Mouse (Mus musculus): ENCODE measurements at regions not wholly inside any gene's neighbourhood (a gene's known extent, or its start where the extent isn't known, plus 50 kb on each side); places are given as distances from the start of the nearest gene placed in this dataset.
A peak's percentile ranks its signal among the peaks of the same experiment; 100 is the strongest.

DNA sequence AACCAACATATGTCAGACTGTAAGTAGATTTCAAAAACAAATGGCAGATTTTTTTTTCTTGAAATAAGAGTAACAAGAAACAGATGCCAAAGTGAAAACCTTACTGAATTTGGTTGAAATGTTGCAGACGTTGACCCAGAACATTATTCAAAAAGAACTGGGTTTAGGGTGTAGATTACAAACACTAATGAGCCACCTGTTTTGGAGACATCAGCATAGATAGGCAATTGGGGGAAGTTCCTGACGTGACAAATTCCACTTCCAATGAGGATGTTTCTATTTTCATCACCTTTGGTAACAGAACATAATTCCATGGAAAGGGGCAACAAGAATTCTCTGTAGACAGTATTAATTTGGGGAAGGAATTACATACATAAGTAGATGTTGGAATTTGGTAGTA is 677.3 kb upstream of the Gje1 start:
- no peak for TF ChIP-seq CTCF (IDR thresholded peaks at IDR 0.05; ENCODE audit: low read depth)
- Histone ChIP-seq H3K4me2 (no peak overlapping the region), H3K9me3 (ENCODE audit: low read depth, low read length) (no peaks in the 10 kb centered on the region), H3K4me1 (ENCODE audit: insufficient read depth) (no peaks in the 10 kb centered on the region), H3K9ac (no peak overlapping the region), H3K27me3 (ENCODE audit: insufficient read depth, low read length) (no peaks in the 10 kb centered on the region), H3K27ac (ENCODE audit: low read depth) (no peak overlapping the region), H3K4me3 (ENCODE audit: low read depth, low read length) (no peak overlapping the region), H3K36me3 (ENCODE audit: insufficient read depth) (no peaks in the 10 kb centered on the region)
- no peak for DNase-seq
- no peak for ATAC-seq (ENCODE audit: insufficient read depth)
- WGBS, result 62% methylated on average over 2 of the region's 2 CpGs

DNA sequence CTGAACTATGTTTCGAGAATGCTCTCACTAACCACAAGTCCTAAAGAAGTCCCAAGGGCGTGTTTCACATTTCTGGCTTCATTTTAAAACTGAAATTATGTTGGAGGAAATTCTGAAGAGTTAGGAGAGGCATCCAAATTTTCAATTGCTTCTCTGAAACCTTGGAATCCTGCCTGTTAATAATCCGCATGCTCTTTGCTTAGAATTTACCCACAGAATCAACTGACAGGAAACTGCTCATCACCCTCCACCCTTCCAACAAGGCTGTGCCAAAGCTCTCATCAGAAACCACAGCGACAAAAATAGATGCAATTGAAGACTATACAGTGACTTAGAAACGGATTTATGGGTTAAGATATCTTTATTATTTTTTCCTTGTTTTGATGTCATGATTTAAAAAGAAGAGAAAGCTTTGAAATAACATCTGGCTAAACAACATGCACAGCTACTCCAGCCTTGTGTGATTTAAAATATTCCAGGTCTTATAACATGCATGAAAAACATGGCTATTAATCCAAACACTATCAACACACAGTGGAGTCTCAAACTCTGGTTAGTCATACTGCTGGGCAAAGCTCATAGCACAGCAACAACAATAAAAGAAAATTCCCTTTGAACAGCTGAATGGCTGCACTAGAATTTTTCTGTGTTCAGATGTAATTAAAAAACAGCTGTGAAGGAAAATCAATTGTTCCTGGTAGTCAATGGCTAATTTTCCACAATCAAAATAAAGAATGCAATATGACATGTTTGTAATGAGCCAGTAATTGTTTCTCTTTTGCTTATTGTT is 674.2 kb upstream of the Gje1 start:
- H3K4me3 ChIP-seq (ENCODE audit: low read depth, low read length), result no peak overlapping the region
- no peak overlapping the region for H3K4me2 ChIP-seq
- DNase-seq, result peak; percentile 73
- TF ChIP-seq CTCF (IDR thresholded peaks at IDR 0.05; ENCODE audit: low read depth), result no peak
- no peaks in the 10 kb centered on the region for H3K36me3 ChIP-seq (ENCODE audit: insufficient read depth)
- no peaks in the 10 kb centered on the region for H3K9me3 ChIP-seq (ENCODE audit: low read depth, low read length)
- WGBS, result 34% methylated on average over 5 of the region's 5 CpGs
- no peak overlapping the region for H3K9ac ChIP-seq
- no peaks in the 10 kb centered on the region for H3K4me1 ChIP-seq (ENCODE audit: insufficient read depth)
- H3K27me3 ChIP-seq (ENCODE audit: insufficient read depth, low read length), result no peaks in the 10 kb centered on the region
- H3K27ac ChIP-seq (ENCODE audit: low read depth), result peak overlapping the region; percentile 28; the same call in 1 of the 2 replicates
- peak; percentile 82 for ATAC-seq (ENCODE audit: insufficient read depth)

DNA sequence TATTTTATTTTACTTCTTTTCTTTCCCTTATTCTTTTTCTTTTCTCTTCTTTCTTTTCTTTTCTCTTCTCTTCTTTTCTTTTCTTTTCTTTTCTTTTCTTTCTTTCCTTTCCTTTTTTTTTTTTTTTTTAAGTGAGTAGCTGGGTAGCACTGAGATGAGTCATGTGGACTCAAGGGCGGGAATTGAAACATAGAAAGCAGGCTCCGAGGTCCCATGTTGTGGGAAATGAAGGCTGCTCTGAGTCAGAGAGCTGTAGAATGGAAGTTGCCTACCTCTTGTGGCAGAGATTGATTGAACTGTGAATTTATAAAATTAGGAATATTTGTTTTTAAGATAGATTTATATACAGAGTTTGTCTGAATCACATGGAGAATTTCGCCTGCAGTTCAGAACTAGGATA is 655.6 kb upstream of the Gje1 start:
- TF ChIP-seq CTCF (IDR thresholded peaks at IDR 0.05; ENCODE audit: low read depth), result no peak
- no peaks in the 10 kb centered on the region for H3K9me3 ChIP-seq (ENCODE audit: low read depth, low read length)
- no peak overlapping the region for H3K4me3 ChIP-seq (ENCODE audit: low read depth, low read length)
- H3K27me3 ChIP-seq (ENCODE audit: insufficient read depth, low read length), result no peaks in the 10 kb centered on the region
- no peaks in the 10 kb centered on the region for H3K36me3 ChIP-seq (ENCODE audit: insufficient read depth)
- no peaks in the 10 kb centered on the region for H3K4me1 ChIP-seq (ENCODE audit: insufficient read depth)
- 74% methylated on average over 3 of the region's 3 CpGs for WGBS
- DNase-seq (no peak), ATAC-seq (ENCODE audit: insufficient read depth) (no peak)
- no peak overlapping the region for H3K9ac ChIP-seq
- no peak overlapping the region for H3K4me2 ChIP-seq
- H3K27ac ChIP-seq (ENCODE audit: low read depth), result no peak overlapping the region

All from lung, embryonic 14.5 days (tissue).